Mouse (Mus musculus) thymus, adult 2 months (tissue): ENCODE results near the gene Fbxo8.

Source experiments
- CTCF ChIP-seq: fragments of 200-500 bp; IDR thresholded peaks from 2 replicates; pipeline ENCODE4 v1.5.1; 2012; ENCODE audit warnings: mild to moderate bottlenecking, control low read depth, low read length, moderate library complexity, borderline replicate concordance; ENCODE audit not compliant: control insufficient read depth, poor library complexity, insufficient read depth; ENCODE audit errors: extremely low read depth
- POLR2A ChIP-seq: fragments of 200-500 bp; IDR thresholded peaks from 2 replicates; pipeline ENCODE4 v1.6.1; 2012; ENCODE audit warnings: mild to moderate bottlenecking, low read length, control low read depth, moderate library complexity; ENCODE audit not compliant: control insufficient read depth, poor library complexity, insufficient read depth; ENCODE audit errors: extremely low read depth

DNA sequence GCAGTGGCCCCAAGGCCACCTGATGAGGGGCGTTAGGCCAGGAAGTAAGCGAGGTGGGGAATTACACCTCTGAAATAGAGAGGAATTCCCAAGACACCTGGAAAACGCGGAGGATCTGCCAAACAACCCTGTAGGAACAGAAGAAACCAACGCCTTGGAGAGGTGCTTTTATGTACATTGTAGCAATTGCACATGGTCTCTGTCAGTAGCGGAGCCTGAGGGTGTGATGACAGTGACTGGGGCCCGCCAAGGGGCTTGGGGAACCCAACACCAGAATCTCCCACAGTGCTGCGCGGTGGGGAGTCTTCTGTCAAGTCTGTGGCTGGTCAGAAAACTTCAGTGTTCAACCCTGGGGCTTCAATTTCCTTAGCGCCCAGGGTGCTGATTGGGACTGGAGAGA is 72.5 kb downstream of the Fbxo8 start:
- TF ChIP-seq CTCF (no peak), POLR2A (no peak)
